Mouse (Mus musculus) testis, adult 2 months (tissue): ENCODE results near the gene Cbs. TPM values are rescaled to one million over a fixed set of nuclear protein-coding genes. Genes with fewer than 3 reads are reported as not detected.

ENCODE experiments used
- H3K27ac ChIP-seq: fragments of 200-500 bp; 2 replicates; pipeline ENCODE4 v1.5.1; 2012; ENCODE audit warnings: low read depth, low read length; ENCODE audit not compliant: control insufficient read depth, insufficient read depth
- H3K27me3 ChIP-seq: fragments of 200-500 bp; 2 replicates; pipeline ENCODE4 v1.6.1; 2012; ENCODE audit warnings: mild to moderate bottlenecking, low read length, moderate library complexity; ENCODE audit not compliant: control insufficient read depth, insufficient read depth
- H3K36me3 ChIP-seq: fragments of 200-500 bp; 2 replicates; pipeline ENCODE4 v1.6.1; 2012; ENCODE audit warnings: mild to moderate bottlenecking, low read length; ENCODE audit not compliant: control insufficient read depth, insufficient read depth
- H3K4me1 ChIP-seq: fragments of 200-500 bp; 2 replicates; pipeline ENCODE4 v1.6.1; 2012; ENCODE audit warnings: low read length; ENCODE audit not compliant: control insufficient read depth, insufficient read depth
- H3K4me3 ChIP-seq: fragments of 200-500 bp; 2 replicates; pipeline ENCODE4 v1.5.1; 2012; ENCODE audit warnings: low read depth, mild to moderate bottlenecking, low read length, moderate library complexity, mixed read lengths; ENCODE audit not compliant: control insufficient read depth
- CTCF ChIP-seq: fragments of 200-500 bp; IDR thresholded peaks from 2 replicates; pipeline ENCODE4 v1.5.1; 2012; ENCODE audit warnings: low read depth, mild to moderate bottlenecking, inconsistent platforms, low read length, moderate library complexity; ENCODE audit not compliant: control insufficient read depth, insufficient read depth, insufficient replicate concordance
- POLR2A ChIP-seq: fragments of 200-500 bp; IDR thresholded peaks from 2 replicates; pipeline ENCODE4 v1.6.1; 2012; ENCODE audit warnings: low read depth, mild to moderate bottlenecking, inconsistent platforms, low read length, moderate library complexity; ENCODE audit not compliant: control insufficient read depth
- polyA plus RNA-seq: library from polyadenylated mRNA; depleted of rRNA; stranded (reverse); fragments of >200 nt; gene quantifications from 2 replicates; pipeline ENCODE4 v1.2.3, GENCODE M21; 2012

Cbs gene
- polyA plus RNA-seq, 1 experiment: 0.58 TPM

DNA sequence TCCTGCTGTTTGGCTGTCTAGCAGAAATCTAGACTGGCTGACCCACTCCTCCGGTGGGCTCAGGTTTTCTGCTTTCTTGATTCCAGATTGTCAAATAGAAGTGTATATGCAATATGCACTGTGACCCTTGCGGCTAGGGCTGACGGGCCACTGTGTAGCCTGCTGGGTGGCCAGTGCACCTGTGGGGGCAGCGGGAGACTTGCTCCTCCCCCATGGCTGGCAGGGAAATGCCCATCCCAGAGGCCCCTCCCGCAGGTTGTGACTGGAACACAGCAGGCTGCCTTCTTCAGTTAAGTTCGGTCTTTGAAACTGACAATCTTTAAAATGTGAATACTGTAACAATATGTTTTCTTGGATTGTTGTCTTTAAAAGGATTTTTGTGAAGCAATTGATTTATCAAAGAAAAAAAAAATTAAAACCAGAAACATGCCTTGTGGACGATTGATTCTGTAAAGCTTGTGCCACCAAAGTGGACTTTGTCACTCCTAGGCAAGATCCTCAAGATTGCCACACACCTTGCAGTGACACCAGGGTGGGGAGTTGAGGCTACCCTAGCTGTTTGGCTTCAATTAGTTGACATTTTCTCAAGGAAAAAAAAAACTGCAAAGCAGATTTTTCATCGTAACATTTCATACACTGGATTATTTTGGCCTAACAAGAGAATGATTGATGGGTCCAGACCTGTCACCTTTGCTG is 29.6 kb downstream of the Cbs start:
- TF ChIP-seq CTCF (no peak), POLR2A (no peak)

DNA sequence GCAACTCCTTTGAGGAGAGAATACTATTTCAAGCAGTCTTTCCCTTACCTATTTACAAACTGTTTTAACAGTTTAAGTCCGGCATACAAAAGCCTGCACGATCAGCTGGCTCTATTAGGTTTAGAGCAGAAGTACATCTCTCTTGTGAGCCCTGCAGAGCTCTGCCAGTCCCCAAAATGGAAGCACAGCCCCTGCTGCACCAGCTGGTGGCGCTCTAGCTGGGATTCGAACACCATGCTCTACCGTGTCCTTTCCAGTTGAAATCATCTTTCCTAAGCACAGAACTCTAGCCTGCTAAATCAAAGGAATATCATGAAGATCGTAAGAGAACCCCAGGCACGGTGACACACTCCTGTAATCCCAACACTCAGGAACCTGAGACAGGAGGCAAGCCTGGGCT is 30.6 kb downstream of the Cbs start:
- TF ChIP-seq CTCF (peak; percentile 33; the same call in 1 of the 2 replicates), POLR2A (no peak)
- H3K36me3 ChIP-seq: peaks cover 1% of the 10 kb centered on the region

More for the DNA sequence above, 29.6 kb downstream of the Cbs start:
- Histone ChIP-seq H3K27me3 (no peaks in the 10 kb centered on the region), H3K36me3 (no peaks in the 10 kb centered on the region), H3K27ac (no peak overlapping the region), H3K4me3 (no peak overlapping the region), H3K4me1 (no peaks in the 10 kb centered on the region)

DNA sequence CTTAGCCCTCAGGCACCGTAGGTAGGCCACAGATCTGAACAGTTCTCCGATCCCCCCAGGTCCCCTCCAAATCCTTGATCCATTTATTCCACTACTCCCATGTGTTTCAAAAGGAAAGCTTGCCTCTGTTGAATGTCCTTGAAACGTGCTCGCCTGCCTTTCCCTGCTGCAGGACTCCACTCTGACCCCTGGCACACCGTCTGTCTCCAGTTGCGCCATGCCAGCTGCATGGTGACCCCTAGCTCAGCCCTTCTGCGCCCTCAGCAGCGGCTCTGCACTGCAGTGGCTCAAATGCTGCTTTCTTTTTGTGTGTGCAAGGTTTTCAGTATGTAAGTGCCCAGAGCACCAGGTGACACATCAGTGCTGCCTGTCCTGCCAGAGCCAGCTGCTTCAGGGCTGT is 38.4 kb downstream of the Cbs start:
- Histone ChIP-seq H3K4me1 (no peaks in the 10 kb centered on the region), H3K36me3 (peaks cover 1% of the 10 kb centered on the region)

More for the DNA sequence above, 30.6 kb downstream of the Cbs start:
- H3K27me3 ChIP-seq: no peaks in the 10 kb centered on the region
- H3K4me1 ChIP-seq: no peaks in the 10 kb centered on the region
- no peak overlapping the region for H3K4me3 ChIP-seq
- no peak overlapping the region for H3K27ac ChIP-seq

DNA sequence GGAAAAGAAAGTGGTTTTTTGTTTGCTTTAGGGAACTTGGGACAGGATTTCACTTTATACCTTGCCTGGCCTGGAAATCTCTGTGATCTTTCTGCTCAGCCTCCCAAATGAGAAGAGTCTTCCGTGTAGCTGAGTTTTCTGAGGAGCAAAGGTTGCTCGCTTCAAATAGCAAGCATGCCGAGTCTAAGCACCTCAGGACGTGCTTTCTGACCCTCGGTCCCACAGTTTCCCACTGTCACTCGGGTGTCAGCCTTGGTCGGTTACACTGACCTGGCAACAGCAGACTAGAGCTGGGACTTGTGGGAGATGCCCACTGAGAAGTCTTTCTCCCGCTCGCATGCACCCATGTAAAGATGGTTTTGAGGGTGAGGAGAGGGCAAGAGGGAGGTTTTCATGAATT is 39.1 kb downstream of the Cbs start:
- no peak for TF ChIP-seq CTCF
- TF ChIP-seq POLR2A: no peak
- Histone ChIP-seq H3K27ac (no peak overlapping the region), H3K4me3 (no peak overlapping the region), H3K27me3 (no peaks in the 10 kb centered on the region), H3K4me1 (no peaks in the 10 kb centered on the region), H3K36me3 (peaks cover 1% of the 10 kb centered on the region)

More for the DNA sequence above, 38.4 kb downstream of the Cbs start:
- no peak overlapping the region for H3K4me3 ChIP-seq
- no peak overlapping the region for H3K27ac ChIP-seq
- H3K27me3 ChIP-seq: no peaks in the 10 kb centered on the region
- TF ChIP-seq CTCF (no peak), POLR2A (no peak)

DNA sequence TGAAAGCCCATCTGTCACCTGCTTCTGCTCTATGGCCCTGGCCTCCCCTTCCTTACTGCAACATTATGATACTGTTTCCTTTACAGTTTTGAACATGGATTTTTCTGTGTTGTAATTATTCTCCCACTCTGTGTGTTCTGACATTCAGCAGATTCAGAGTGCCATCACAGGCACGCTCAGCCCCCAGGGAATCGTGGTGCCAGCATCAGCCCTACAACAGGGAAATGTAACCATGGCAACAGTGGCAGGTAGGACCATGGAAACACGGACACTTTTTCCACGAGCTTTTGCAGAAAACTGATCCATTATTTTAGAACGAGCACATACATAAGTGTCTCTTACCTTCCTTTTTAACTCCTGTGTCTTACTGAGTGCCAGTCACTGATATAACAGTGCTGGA is 42.0 kb downstream of the Cbs start:
- no peak overlapping the region for H3K4me3 ChIP-seq
- TF ChIP-seq CTCF (no peak), POLR2A (no peak)
- H3K4me1 ChIP-seq: no peaks in the 10 kb centered on the region
- H3K36me3 ChIP-seq: peaks cover 3% of the 10 kb centered on the region
- no peak overlapping the region for H3K27ac ChIP-seq
- no peaks in the 10 kb centered on the region for H3K27me3 ChIP-seq

DNA sequence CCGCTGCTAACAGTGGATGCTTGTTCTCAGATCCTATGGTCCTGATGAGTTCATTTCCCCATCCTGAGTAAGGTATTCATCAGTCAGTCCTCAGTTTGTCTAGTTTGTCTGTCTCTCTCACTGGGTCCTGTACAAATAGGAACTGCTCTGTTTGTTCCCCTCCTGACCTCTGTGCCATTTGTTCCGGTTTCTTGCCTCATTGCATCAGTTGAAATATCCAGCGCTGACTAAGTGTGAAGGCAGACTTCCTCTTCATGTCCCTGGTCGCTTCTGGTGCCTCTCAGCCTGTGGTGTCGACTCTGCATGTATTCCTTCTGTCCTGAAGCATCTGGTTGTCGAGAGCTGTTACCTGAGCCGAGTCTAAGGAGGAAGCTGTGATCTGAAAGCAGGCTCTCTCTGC is 42.4 kb downstream of the Cbs start:
- Histone ChIP-seq H3K4me3 (no peak overlapping the region), H3K36me3 (peaks cover 3% of the 10 kb centered on the region)
- TF ChIP-seq POLR2A: no peak
- no peak for TF ChIP-seq CTCF

DNA sequence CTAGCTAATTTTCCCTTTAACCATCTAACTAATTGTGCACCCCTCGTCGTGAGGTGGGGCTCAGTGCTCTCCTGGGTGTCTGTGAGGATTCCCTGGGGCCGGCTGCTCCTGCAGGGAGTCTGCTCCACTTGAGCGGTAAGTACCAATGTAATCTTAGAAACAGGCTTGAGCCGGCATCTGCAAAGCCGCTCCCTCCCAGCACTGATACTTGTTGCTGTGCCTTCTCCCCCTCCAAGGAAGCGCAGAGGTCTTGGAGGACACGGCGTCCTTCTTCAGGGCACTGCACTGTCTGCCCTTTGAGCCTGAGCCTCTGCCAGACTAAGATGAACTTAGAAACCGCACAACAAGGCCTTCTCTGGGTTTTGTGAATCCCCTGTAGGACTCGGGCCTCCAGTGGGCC is 46.2 kb downstream of the Cbs start:
- H3K4me1 ChIP-seq: no peaks in the 10 kb centered on the region
- H3K27me3 ChIP-seq: no peaks in the 10 kb centered on the region
- H3K27ac ChIP-seq: no peak overlapping the region
- TF ChIP-seq POLR2A (no peak), CTCF (no peak)
- H3K4me3 ChIP-seq: peak overlapping the region; percentile 19
- H3K36me3 ChIP-seq: peaks cover 3% of the 10 kb centered on the region

More for the DNA sequence above, 42.4 kb downstream of the Cbs start:
- H3K27ac ChIP-seq: no peak overlapping the region
- no peaks in the 10 kb centered on the region for H3K4me1 ChIP-seq
- H3K27me3 ChIP-seq: no peaks in the 10 kb centered on the region

DNA sequence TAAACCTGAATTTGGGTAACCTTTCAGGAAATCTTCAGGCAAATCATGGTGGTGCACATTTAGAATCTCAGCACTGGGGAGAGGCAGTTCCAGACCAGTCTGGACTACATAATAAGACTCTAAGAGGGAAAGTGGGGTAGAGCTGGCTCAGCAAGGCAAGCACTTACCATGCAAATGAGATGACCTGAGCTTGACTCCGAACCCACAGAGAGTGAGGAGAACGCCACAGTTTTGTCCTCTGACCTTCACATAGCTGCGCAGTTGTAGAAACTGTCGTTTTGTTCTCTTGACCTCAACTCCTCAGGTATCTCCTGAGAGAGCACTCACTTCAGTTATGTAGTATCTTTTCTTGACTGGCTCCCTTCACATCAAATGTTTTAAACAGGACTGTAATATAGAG is 48.3 kb downstream of the Cbs start:
- H3K36me3 ChIP-seq: peaks cover 3% of the 10 kb centered on the region; the same call in 1 of the 2 replicates
- no peaks in the 10 kb centered on the region for H3K4me1 ChIP-seq
- H3K27me3 ChIP-seq: no peaks in the 10 kb centered on the region
- TF ChIP-seq CTCF: no peak
- TF ChIP-seq POLR2A: no peak
- no peak overlapping the region for H3K4me3 ChIP-seq
- H3K27ac ChIP-seq: no peak overlapping the region
